Mouse (Mus musculus) layer of hippocampus, adult 2 months (tissue): ENCODE measurements around the gene Mcemp1. TPM values are rescaled to one million over a fixed set of nuclear protein-coding genes. Genes with fewer than 3 reads are reported as not detected.
A peak's percentile ranks its signal among the peaks of the same experiment; 100 is the strongest.

ENCODE experiments used
- DNase-seq, 2 experiments: peaks; one replicate each; pipeline ENCODE4 v3.0.0; 2022; ENCODE audit warnings: low spot score in 2 of 2
- H3K27ac ChIP-seq: fragments of 200-600 bp; 2 replicates; pipeline ENCODE4 v1.8.1; 2022
- H3K4me3 ChIP-seq: fragments of 200-600 bp; 2 replicates; pipeline ENCODE4 v1.8.1; 2022; ENCODE audit warnings: mild to moderate bottlenecking
- CTCF ChIP-seq: fragments of 200-600 bp; conservative IDR thresholded peaks from 2 replicates; pipeline ENCODE4 v1.8.1; 2022; ENCODE audit warnings: antibody characterized with exemption, mild to moderate bottlenecking, moderate library complexity
- total RNA-seq, 2 experiments: library from RNA; stranded (reverse); gene quantifications; 2 replicates each; pipeline ENCODE4 v1.2.3; 2021

The Mcemp1 gene
- total RNA-seq, 2 experiments from 2014 or later, result not detected

DNA sequence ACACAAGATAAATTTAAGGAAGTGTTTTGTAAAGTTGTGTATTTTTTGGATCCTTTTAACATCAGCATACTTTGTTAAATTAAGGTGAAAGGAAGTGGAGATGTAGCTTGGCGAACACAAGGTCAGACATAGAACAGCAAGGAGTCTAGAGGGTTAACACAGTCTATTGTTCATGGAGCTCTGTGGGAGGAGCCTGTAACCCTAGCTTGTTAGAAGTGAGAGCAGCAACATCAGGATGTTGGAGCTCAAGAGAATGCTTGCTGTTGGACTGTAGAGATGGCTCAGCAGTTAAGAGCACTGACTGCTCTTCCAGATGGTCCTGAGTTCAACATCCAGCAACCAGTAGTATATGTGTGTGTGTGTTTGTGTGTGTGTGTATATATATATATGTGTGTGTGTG, 16.6 kb upstream of the Mcemp1 start:
- TF ChIP-seq CTCF, result no peak
- Histone ChIP-seq H3K4me3 (no peak overlapping the region), H3K27ac (no peak overlapping the region)
- DNase-seq, result no peak

DNA sequence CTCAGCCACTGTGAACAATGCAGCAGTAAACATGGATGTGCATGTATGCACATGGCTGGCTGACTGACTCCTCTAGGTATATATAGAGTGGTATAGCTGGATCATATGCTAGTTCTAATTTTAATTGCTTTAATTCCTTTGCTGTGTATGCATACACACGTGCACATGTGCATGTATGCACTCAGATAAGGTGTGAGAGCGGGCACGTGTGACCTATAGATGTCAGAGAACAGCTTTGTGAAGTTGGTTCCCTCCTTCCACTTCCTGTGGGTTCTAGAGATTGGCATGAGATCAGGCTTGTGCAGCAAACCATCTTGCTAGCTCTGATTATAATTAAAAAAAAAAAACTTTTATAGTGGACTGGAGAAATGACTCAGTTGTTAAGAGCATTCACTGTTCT, 12.7 kb upstream of the Mcemp1 start:
- no peak for TF ChIP-seq CTCF
- Histone ChIP-seq H3K4me3 (no peak overlapping the region), H3K27ac (no peak overlapping the region)
- DNase-seq, result no peak

DNA sequence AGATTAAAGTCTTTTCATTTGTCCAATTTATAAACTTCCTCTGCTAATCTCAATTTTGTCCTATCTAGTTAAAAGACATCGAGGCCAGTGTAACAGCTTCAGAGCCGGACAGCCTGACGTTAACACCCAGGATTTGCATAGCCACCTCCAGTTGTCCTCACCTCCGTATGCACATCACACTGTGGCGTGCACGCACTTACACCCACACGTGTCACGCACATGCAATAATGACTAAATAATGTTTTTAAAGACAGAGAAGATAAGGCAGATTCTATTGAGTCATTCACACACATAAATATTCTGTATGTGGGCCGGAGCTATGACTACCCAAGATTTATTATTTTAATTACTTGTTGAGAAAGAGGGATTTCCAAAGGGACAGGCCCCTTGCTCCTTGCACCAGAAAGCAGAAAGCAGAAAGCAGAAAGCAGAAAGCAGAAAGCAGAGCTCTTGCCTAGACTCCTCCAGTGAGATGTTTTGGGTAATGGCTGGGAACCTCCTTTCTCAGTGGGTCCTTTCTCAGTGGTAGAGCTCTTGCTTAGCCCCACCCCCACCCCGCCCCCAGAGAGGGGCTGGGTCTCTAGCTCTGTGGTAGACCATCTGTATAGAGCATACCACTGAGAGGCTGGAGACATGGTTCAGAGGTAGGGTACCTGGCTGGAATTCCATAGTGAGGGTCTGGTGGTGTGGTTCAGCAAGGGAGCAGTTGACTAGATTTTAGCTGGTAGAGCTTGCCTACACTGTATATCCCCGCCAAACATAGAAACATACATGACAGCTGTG, 10.6 kb upstream of the Mcemp1 start:
- TF ChIP-seq CTCF, result no peak
- no peak overlapping the region for H3K4me3 ChIP-seq
- no peak overlapping the region for H3K27ac ChIP-seq
- DNase-seq, result no peak

DNA sequence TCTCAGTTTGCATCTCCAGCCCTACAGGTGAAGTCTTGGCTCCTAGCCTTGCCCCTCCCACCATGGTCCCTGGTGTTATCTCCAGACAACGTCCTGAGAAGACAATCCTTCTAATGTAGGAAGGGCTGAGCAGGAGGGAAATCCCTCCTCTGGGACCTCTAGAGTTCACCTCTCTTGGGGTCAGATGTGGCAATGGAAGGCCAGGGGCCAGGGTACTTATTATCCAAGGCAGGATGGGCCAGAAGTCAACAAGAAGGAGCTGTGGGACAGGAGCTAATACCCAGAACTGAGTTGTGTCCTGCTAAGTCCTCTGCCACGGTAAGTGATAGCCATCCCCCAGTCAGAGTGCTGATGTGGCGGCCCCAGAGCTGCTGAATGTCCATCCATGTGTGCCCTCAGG, 10.0 kb upstream of the Mcemp1 start, which contains the start of gene Retn:
Gene Retn, plus strand, starts transcription at position 245 of the 400 bp plus-strand sequence.
- no peak for DNase-seq
- Histone ChIP-seq H3K27ac (no peak within 1 kb of the TSS), H3K4me3 (no peak within 1 kb of the TSS)
- TF ChIP-seq CTCF, result no peak

DNA sequence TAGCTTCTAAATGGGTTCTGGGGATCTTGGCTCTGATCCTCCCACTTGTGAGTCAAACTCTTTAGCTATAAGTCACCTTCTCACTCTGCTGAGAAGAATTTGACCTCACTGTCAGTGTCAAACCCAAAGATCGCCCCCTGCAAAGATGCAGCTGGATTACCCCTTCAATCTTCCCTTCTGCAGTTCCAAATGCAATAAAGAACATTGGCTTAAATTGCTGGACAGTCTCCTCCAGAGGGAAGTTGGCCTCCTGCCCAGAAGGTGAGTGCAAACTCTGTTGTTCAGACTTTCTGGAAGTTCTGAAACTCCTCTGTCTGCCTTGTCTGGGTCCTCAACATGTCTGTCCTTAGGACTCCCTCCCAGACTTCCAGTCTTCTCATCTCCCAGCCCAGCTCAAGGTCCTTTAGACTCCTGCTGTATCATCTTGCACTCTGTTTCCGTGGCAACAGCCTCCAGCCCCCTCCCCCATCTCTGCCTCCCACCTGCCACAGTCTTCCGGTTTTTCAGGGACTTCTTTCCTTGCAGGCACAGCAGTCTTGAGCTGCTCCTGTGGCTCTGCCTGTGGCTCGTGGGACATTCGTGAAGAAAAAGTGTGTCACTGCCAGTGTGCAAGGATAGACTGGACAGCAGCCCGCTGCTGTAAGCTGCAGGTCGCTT, 8.7 kb upstream of the Mcemp1 start:
- Histone ChIP-seq H3K27ac (no peak overlapping the region), H3K4me3 (no peak overlapping the region)
- TF ChIP-seq CTCF, result no peak
- no peak for DNase-seq

DNA sequence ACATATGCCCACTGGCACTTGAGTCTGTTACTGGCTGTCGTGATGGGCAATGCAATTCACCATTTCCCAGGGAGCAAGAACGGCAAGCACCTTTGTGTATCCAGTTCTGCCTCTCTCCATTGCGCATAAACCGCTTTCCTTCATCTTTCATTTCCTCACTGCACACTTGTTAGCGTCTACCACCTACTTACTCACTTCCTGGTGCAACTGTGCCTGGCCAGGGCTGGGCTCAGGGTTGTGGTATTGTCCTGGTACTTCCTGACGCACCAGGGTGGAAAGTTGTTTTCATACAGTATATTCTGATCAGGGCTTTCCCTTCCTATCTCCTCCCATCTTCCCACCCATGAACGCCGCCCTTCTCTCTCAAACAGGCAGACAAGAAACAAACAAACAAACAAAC, 4.7 kb upstream of the Mcemp1 start:
- no peak for TF ChIP-seq CTCF
- no peak overlapping the region for H3K4me3 ChIP-seq
- no peak overlapping the region for H3K27ac ChIP-seq
- no peak for DNase-seq

DNA sequence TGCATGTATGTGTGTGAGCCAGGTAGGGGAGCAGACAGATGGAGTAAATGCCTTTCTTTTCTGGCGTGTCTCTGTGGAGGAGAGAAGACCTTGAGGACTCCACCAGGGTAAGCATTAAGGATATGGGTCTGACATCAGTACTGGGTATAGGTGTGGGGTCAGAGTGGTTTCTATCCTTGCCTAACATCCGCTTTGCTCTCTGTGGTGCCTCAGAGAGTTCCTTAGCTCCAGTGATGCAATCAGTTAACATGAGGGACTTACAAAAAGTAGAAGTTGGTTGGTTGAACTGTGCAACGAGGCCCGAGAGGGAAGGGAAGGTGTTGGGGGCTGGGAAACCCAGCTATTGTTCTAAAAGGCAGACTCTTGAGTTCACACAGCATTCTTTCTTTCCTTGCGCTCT, 1.1 kb upstream of the Mcemp1 start:
- H3K4me3 ChIP-seq, result no peak overlapping the region
- TF ChIP-seq CTCF, result no peak
- no peak for DNase-seq
- no peak overlapping the region for H3K27ac ChIP-seq

DNA sequence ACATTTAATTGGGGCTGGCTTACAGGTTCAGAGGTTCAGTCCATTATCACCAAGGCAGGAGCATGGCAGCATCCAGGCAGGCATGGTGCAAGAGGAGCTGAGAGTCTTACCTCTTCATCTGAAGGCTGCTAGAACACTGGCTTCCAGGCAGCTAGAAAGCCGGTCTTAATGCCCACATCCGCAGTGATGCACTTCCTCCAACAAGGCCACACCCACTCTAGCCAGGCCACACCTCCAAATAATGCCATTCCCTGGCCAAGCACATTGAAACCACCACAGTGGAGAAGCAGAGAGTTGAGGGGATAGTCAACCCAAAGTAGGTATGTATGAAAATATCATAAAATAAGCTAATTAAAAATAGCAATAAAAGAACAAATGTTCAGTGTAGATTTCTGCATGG, 4.8 kb downstream of the Mcemp1 start:
- DNase-seq, result no peak
- Histone ChIP-seq H3K4me3 (no peak overlapping the region), H3K27ac (no peak overlapping the region)
- no peak for TF ChIP-seq CTCF

DNA sequence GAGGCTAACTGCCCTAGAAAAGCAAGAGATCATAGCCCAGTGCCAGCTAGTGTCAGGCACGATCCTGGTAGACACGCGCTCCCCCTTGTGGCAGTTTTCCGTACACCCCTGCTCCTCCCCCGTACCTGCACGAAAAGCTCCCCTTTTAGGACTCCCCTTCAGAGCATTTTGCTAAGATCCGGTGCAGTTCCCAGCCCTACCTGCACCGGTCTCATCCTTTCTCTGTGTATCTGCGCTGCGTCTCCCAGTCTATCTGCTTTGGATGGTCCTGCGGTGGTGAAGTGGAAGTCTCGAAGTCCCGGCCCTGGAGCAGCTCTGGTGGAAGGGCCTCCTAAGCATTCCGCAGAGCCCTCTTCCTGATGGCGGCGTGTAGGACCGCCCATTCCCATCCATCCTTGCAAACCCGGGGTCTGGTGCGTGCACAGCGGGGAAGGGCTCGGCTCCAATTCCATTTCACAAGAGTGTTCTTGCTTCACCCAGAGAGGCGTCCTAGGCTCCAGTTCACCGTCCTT, 6.5 kb downstream of the Mcemp1 start, which contains the start of gene Fcor:
Gene Fcor, minus strand, starts transcription at position 383 of the 512 bp plus-strand sequence.
- peak; percentile 87 to 90 for DNase-seq
- Histone ChIP-seq H3K4me3 (peak within 1 kb of the TSS; percentile 87), H3K27ac (peak within 1 kb of the TSS; percentile 96)
- TF ChIP-seq CTCF, result peak; percentile 92

DNA sequence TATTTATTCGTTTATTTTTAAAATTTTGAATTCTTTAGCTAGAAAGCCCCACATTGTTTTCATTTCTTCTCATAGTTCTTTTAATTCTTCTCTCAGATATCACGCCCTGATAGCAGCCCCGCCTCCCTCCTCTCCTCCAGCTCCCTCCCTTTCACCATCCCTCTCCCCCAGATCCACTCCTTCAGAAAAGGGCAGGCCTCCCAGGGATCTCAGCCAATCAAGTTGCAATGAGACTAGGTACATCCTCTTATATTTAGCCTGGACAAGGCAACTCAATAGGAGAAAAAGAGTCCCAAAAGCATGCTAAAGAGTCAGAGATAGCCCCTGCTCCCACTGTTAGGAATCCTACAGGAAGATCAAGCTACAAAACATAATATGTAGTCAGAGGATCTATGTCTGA, 9.1 kb downstream of the Mcemp1 start:
- TF ChIP-seq CTCF, result no peak
- no peak for DNase-seq
- H3K4me3 ChIP-seq, result no peak overlapping the region
- H3K27ac ChIP-seq, result no peak overlapping the region

DNA sequence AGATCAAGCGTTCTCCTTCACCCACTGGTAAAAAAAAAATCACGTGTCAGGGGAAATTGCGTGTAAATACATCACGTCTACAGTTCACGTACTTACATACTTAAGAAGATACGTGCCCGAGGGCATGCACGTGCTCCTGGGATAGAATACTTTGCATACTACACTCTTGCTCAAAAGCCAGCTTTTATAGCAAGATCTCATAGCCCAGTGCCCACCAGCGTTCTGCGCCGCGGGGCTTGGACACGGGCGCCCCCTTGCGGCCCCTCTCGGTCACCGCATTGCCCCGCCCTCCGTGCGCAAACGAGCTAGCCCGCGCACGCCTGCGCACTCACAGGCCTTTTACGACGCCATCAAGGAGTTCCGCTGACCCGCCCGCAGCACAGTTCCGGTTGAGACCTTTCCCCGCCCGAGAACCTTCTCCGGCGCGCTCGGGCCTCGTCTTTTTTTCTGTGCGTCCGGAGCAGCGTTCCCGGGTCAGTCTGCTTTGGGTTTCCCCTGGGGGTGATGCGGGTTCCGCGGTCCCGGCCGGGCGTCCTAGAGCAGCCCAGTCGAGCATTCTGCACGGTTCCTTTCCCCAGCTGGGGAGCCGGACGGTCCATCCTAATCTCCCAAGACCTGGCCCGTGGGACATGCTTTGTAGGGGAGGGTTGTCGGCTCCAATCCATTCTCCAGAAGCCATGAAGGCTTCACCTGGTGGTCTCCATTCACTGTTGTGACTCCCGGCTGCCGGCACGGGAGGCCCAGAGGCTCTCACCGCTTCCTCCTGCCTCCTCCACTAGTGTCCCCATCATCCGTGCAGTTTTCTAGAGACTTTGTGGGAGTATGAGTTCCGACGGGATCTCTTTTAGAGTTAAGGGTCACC, 10.8 kb downstream of the Mcemp1 start, which contains the start of gene Trappc5:
Gene Trappc5, plus strand, starts transcription at position 169 of the 862 bp plus-strand sequence.
- peak; percentile 97 for TF ChIP-seq CTCF
- Histone ChIP-seq H3K4me3 (peak within 1 kb of the TSS; percentile 83), H3K27ac (peak within 1 kb of the TSS; percentile 93)
- peak; percentile 93 to 96 for DNase-seq

DNA sequence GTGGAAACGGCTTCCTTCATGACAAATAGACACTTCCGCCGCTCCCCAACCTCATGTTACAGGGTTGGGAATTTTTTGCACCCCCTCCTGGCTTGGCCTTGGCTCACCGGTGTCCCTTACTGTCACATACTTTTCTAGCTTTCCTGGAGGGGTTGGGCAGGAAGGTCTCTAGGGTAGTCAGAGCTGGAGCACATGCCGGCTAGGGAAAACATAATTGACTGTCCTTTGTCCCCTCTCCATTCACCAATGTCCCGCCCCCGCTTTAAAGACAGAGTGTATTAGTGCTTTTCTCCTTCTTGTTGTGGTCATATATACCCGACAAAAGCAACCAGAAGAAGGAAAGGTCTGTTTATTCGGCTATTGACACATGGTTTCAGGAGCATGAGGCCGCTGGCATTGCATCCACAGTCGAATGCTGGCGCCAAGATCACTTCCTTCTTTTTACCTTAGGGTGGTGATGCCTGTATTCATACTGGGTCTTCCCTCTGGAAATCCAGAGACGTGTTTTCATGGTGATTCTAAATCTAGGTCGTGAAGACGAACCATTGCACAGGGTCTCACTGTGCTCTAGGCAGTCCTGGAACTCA, 11.5 kb downstream of the Mcemp1 start:
- DNase-seq, result no peak
- TF ChIP-seq CTCF, result no peak
- peak overlapping the region; percentile 93 for H3K27ac ChIP-seq
- H3K4me3 ChIP-seq, result peak overlapping the region; percentile 83
